Mouse (Mus musculus): ENCODE measurements around the gene Actg2.

GRCm38 (mm10) chr6:83473240-83473639 lies 62.8 kb downstream of the Actg2 start:
- no peak for TF ChIP-seq CTCF (IDR thresholded peaks at IDR 0.05; ENCODE audit: low read depth)
- TF ChIP-seq EP300 (IDR thresholded peaks at IDR 0.05; ENCODE audit: low read depth) = no peak

Data from liver, embryonic 14.5 days (tissue).